Mouse (Mus musculus): ENCODE results near the gene Psph.

GRCm38 (mm10) chr5:129756886-129757285 is 30.4 kb downstream of the Psph start:
- TF ChIP-seq POLR2A (IDR thresholded peaks at IDR 0.05; ENCODE audit: control insufficient read depth, extremely low read depth, insufficient read depth, low read length, poor library complexity): no peak
- no peak for TF ChIP-seq CTCF (IDR thresholded peaks at IDR 0.05; ENCODE audit: borderline replicate concordance, control insufficient read depth, extremely low read depth, insufficient read depth, low read length, poor library complexity)
